Mouse (Mus musculus) gastrocnemius, adult 8-10 months (tissue): ENCODE data around the gene Ppcs. TPM values are rescaled to one million over a fixed set of nuclear protein-coding genes. Genes with fewer than 3 reads are reported as not detected.

ENCODE experiments used
- DNase-seq, 2 experiments: peaks; one replicate each; pipeline ENCODE4 v3.0.0; 2022; ENCODE audit warnings: low spot score in 2 of 2
- total RNA-seq, 4 experiments: library from RNA; stranded (reverse); gene quantifications; 2 replicates each; pipeline ENCODE4 v1.2.4; 2022

The Ppcs gene
- total RNA-seq, 4 experiments from 2014 or later, result 3.7 to 6.7 (median 4.8) TPM

- DNase-seq, result no peak
Measured at GRCm38 (mm10) chr4:119417894-119418293, 4.3 kb downstream of the Ppcs start.

- DNase-seq, result no peak
Measured at GRCm38 (mm10) chr4:119417270-119417669, 5.0 kb downstream of the Ppcs start.

- DNase-seq, result peak; percentile 24 to 43
Measured at GRCm38 (mm10) chr4:119415072-119415753, 7.0 kb downstream of the Ppcs start, which contains the start of gene Ccdc30. Ccdc30 (minus strand) TSS chr4:119415521.

- DNase-seq, result no peak
Measured at GRCm38 (mm10) chr4:119412791-119413190, 9.4 kb downstream of the Ppcs start.

- DNase-seq, result no peak
Measured at GRCm38 (mm10) chr4:119411877-119412650, 10.2 kb downstream of the Ppcs start.

- no peak for DNase-seq
Measured at GRCm38 (mm10) chr4:119403431-119403830, 18.8 kb downstream of the Ppcs start.

- DNase-seq, result no peak
Measured at GRCm38 (mm10) chr4:119400896-119401295, 21.3 kb downstream of the Ppcs start.

- no peak for DNase-seq
Measured at GRCm38 (mm10) chr4:119398751-119399150, 23.5 kb downstream of the Ppcs start.

- DNase-seq, result no peak
Measured at GRCm38 (mm10) chr4:119390369-119390768, 31.9 kb downstream of the Ppcs start.

GRCm38 (mm10) chr4:119389184-119389583, 33.0 kb downstream of the Ppcs start:
- no peak for DNase-seq

- no peak for DNase-seq
Measured at GRCm38 (mm10) chr4:119381471-119382190, 40.6 kb downstream of the Ppcs start.

GRCm38 (mm10) chr4:119369460-119369859, 52.8 kb downstream of the Ppcs start:
- DNase-seq, result no peak

Other genes with a start within 250 kb of the Ppcs start
- gene Zfp691, start 248.2 kb downstream of the Ppcs start, total RNA-seq, result 10 to 100 TPM; 15.2 to 18.5 (median 16.8) TPM
- gene Ermap, start 232.4 kb downstream of the Ppcs start, total RNA-seq, result not detected
- 10 to 100 TPM in 2 of 4 experiments, 1 to 10 TPM in 2; 8.7 to 12.2 (median 10.1) TPM for gene Svbp, start 227.1 kb downstream of the Ppcs start, total RNA-seq
- under 1 TPM in 1 of 4 experiments, not detected in 3; 0.24 TPM for gene Tmem269, start 204.2 kb downstream of the Ppcs start, total RNA-seq
- gene AU022252, start 189.7 kb downstream of the Ppcs start, total RNA-seq, result 10 to 100 TPM; 29.7 to 35.6 (median 31.5) TPM
- gene P3h1, start 189.5 kb downstream of the Ppcs start, total RNA-seq, result 10 to 100 TPM; 10.6 to 12.0 (median 11.1) TPM
- gene Cldn19, start 167.0 kb downstream of the Ppcs start, total RNA-seq, result 1 to 10 TPM in 2 of 4 experiments, under 1 TPM in 2; 0.46 to 1.1 (median 0.95) TPM
- 100 to 1,000 TPM; 604 to 694 (median 660) TPM for gene Ybx1, start 127.8 kb downstream of the Ppcs start, total RNA-seq
- 10 to 100 TPM in 1 of 4 experiments, 1 to 10 TPM in 3; 6.3 to 10.0 (median 7.4) TPM for gene Ppih, start 101.9 kb downstream of the Ppcs start, total RNA-seq
- under 1 TPM in 1 of 4 experiments, not detected in 3; 0.29 TPM for gene Ccdc30, start 6.9 kb downstream of the Ppcs start, total RNA-seq
- gene Zmynd12, start 394 bp upstream of the Ppcs start, total RNA-seq, result not detected
- gene Rimkla, start 70.2 kb upstream of the Ppcs start, total RNA-seq, result not detected
- gene Foxj3, start 114.6 kb upstream of the Ppcs start, total RNA-seq, result 10 to 100 TPM; 30.0 to 33.6 (median 31.3) TPM
- gene Frg2f1, start 117.1 kb upstream of the Ppcs start, total RNA-seq, result 1 to 10 TPM; 3.6 to 4.9 (median 4.4) TPM
- gene Guca2a, start 215.3 kb upstream of the Ppcs start, total RNA-seq, result not detected
- not detected for gene Guca2b, start 236.5 kb upstream of the Ppcs start, total RNA-seq